Mouse (Mus musculus) kidney, adult 2 months (tissue): ENCODE data around the gene E2f2.

Experiments used
- CTCF ChIP-seq: fragments of 200-500 bp; conservative IDR thresholded peaks from 2 replicates; pipeline ENCODE4 v1.5.1; 2011; ENCODE audit warnings: low read depth, mild to moderate bottlenecking, control low read depth, low read length, moderate library complexity, mixed read lengths; ENCODE audit not compliant: insufficient read depth, insufficient read length
- POLR2A ChIP-seq: fragments of 200-500 bp; IDR thresholded peaks from one replicate; pipeline ENCODE4 v1.6.1; 2011; ENCODE audit warnings: low read depth, low read length, control low read depth

- TF ChIP-seq POLR2A (no peak), CTCF (no peak)
These were observed 48.9 kb upstream of the E2f2 start for GRCm38 (mm10) chr4:136123111-136123791.
